Mouse (Mus musculus) left cerebral cortex, adult 2 months (tissue): ENCODE measurements around the gene Prss22. TPM values are rescaled to one million over a fixed set of nuclear protein-coding genes. Genes with fewer than 3 reads are reported as not detected.

Experiments
- DNase-seq, 2 experiments: peaks; one replicate each; pipeline ENCODE4 v3.0.0; 2021 to 2022; ENCODE audit warnings: low spot score in 2 of 2, mixed read lengths in 1 of 2; ENCODE audit errors: extremely low spot score in 1 of 2
- H3K27ac ChIP-seq: fragments of 200-600 bp; 2 replicates; pipeline ENCODE4 v1.8.1; 2022
- H3K4me3 ChIP-seq: fragments of 200-600 bp; 2 replicates; pipeline ENCODE4 v1.8.1; 2022
- CTCF ChIP-seq: fragments of 200-600 bp; IDR thresholded peaks from 2 replicates; pipeline ENCODE4 v1.8.1; 2022; ENCODE audit warnings: antibody characterized with exemption, mild to moderate bottlenecking, moderate library complexity
- intact Hi-C: fragments of 180-260 bp; cut with DNase I; formaldehyde crosslinking; loops from one replicate; pipeline ENCODE4 v1.15.1; 2025
- total RNA-seq, 2 experiments: library from RNA; stranded (reverse); gene quantifications; 2 replicates each; pipeline ENCODE4 v1.2.3; 2021

Gene Prss22
- total RNA-seq, 2 experiments from 2014 or later = 0.70 to 1.5 TPM

- no peak for DNase-seq
- Histone ChIP-seq H3K4me3 (no peak overlapping the region), H3K27ac (no peak overlapping the region)
- intact Hi-C loops = no loop called here
- no peak for TF ChIP-seq CTCF
These were observed 16.6 kb upstream of the Prss22 start for GRCm38 (mm10) chr17:24014433-24014965.

- intact Hi-C loops = no loop called here
- no peak for DNase-seq
- H3K27ac ChIP-seq = no peak overlapping the region
- no peak overlapping the region for H3K4me3 ChIP-seq
- TF ChIP-seq CTCF = no peak
These were observed 15.0 kb upstream of the Prss22 start for GRCm38 (mm10) chr17:24012921-24013320.

- intact Hi-C loops = no loop called here
- no peak; the same call in none of the 2 replicates for TF ChIP-seq CTCF
- Histone ChIP-seq H3K27ac (no peak overlapping the region), H3K4me3 (no peak overlapping the region)
- DNase-seq = no peak
These were observed 11.7 kb upstream of the Prss22 start for GRCm38 (mm10) chr17:24009617-24010016.

GRCm38 (mm10) chr17:24008105-24008504 lies 10.2 kb upstream of the Prss22 start:
- H3K27ac ChIP-seq = no peak overlapping the region
- intact Hi-C loops = no loop called here
- no peak for DNase-seq
- TF ChIP-seq CTCF = no peak
- no peak overlapping the region for H3K4me3 ChIP-seq

GRCm38 (mm10) chr17:24007391-24007790 lies 9.5 kb upstream of the Prss22 start:
- no peak for DNase-seq
- Histone ChIP-seq H3K27ac (no peak overlapping the region), H3K4me3 (no peak overlapping the region)
- TF ChIP-seq CTCF = no peak
- intact Hi-C loops = no loop called here

- Histone ChIP-seq H3K27ac (no peak overlapping the region), H3K4me3 (no peak overlapping the region)
- no peak for DNase-seq
- intact Hi-C loops = no loop called here
- no peak for TF ChIP-seq CTCF
These were observed 9.0 kb upstream of the Prss22 start for GRCm38 (mm10) chr17:24006930-24007329.

GRCm38 (mm10) chr17:24005049-24005448 lies 7.1 kb upstream of the Prss22 start:
- intact Hi-C loops = no loop called here
- H3K27ac ChIP-seq = no peak overlapping the region
- TF ChIP-seq CTCF = no peak
- no peak overlapping the region for H3K4me3 ChIP-seq
- no peak for DNase-seq

- Histone ChIP-seq H3K27ac (no peak overlapping the region), H3K4me3 (no peak overlapping the region)
- no peak for TF ChIP-seq CTCF
- no peak for DNase-seq
- intact Hi-C loops = no loop called here
These were observed 6.3 kb upstream of the Prss22 start for GRCm38 (mm10) chr17:24004071-24004665.

- no peak for TF ChIP-seq CTCF
- peak; percentile 67 to 87 for DNase-seq
- intact Hi-C loops = no loop called here
- Histone ChIP-seq H3K4me3 (no peak overlapping the region), H3K27ac (no peak overlapping the region)
These were observed 2.5 kb upstream of the Prss22 start for GRCm38 (mm10) chr17:24000404-24000803.

GRCm38 (mm10) chr17:23998383-23998782 lies 483 bp upstream of the Prss22 start:
- DNase-seq = no peak
- TF ChIP-seq CTCF = no peak
- Histone ChIP-seq H3K4me3 (no peak overlapping the region), H3K27ac (no peak overlapping the region)
- intact Hi-C loops = no loop called here

- DNase-seq = no peak
- Histone ChIP-seq H3K27ac (no peak overlapping the region), H3K4me3 (no peak overlapping the region)
- intact Hi-C loops = no loop called here
- TF ChIP-seq CTCF = peak; percentile 22; the same call in 1 of the 2 replicates
These were observed 2.5 kb downstream of the Prss22 start for GRCm38 (mm10) chr17:23995421-23995820.

- intact Hi-C loops = no loop called here
- peak overlapping the region; percentile 42; the same call in 1 of the 2 replicates for H3K27ac ChIP-seq
- no peak for DNase-seq
- no peak overlapping the region for H3K4me3 ChIP-seq
- no peak for TF ChIP-seq CTCF
These were observed 3.2 kb downstream of the Prss22 start for GRCm38 (mm10) chr17:23994667-23995066.
